Mouse (Mus musculus) T-helper 17 cell (primary cell): ENCODE results near the gene Vip.

Experiments used
- in situ Hi-C, 2 experiments: fragments of 300-600 bp; cut with MboI, MseI; formaldehyde crosslinking; loops; 1 replicate in 1 of 2; 2 replicates in 1 of 2; pipeline ENCODE4 v1.15.1; 2025; ENCODE audit warnings: high pct_unique_total_duplicates in 2 of 2

The Vip gene

DNA sequence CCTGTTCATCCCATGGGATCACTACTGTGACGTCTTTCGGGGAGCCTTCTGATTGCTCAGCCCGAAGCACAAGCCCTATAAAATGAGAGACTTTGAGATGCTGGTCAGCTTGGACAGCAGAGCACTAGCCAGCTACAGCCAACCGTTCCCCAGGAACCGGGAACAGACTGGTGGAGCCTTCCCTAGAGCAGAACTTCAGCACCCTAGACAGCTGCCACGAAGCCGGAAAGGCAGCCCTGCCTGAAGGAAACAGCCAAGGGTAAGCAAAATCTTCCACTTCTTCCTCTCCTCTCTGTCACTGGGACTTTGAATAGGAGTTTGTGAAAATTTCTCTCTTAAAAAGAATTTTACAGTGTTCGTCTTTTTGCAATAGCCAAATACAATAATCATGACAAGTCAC lies at the start of gene Vip:
Gene Vip (plus strand): TSS at position 107 of the 400 bp plus-strand sequence.
- in situ Hi-C loops, result no loop called here

DNA sequence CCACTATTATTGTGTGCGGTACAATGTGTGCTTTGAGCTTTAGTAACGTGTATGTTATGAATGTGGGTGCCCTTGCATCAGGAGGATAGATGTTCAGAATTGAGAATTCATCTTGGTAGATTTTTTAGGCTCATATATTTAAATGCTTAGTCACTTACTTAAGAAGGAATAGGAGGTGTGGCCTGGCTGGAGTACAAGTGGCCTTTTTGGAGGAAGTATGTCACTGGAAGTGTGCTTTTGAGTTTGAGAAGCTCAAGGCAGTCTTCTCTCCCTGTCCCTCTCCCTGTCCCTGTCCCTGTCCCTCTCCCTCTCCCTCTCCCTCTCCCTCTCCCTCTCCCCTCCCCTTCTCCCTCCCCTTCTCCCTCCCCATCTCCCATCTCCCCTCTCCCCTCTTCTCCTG lies 48.0 kb upstream of the Vip start:
- in situ Hi-C loops, result no loop called here

DNA sequence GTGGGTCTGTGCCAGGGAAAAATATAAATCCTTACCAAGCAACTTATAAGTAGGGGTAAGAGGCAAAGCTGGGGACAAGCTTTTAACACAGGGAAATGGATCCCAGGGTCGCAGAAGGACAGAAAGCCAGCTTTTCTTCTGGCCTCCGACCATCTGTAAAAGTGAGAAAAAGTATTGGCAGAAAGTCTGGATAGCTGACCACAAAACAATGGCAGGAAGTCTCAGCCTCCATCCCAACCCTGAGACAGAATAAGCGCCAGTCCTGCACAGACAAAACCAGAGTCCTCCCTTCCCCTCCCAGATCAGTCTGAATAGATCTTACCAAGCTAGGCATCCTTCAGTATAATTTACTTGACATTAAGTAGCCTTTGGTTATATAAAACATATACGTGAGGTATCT lies 47.0 kb upstream of the Vip start:
- in situ Hi-C loops, result no loop called here

DNA sequence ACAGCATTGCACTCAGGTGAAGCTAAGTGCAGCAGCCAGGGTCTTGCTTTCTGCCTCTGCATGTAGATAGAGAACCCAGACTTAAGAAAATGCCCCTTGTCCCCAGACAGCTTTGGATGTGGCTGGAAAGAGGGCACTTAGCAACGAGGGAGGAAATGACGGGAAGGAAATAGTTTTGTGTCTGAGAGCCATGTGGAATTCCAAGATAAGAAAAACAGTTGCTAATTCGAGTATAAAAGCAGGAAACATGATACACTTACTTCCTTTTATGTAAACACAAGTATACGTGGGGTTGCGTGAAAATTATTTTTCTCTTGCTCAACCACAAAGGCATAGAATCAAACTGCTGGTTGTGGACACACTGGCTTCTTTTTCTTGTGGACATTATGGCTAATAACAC lies 45.6 kb upstream of the Vip start, which contains the start of gene Myct1:
Gene Myct1 (plus strand): TSS at position 312 of the 400 bp plus-strand sequence.
- in situ Hi-C loops, result no loop called here

DNA sequence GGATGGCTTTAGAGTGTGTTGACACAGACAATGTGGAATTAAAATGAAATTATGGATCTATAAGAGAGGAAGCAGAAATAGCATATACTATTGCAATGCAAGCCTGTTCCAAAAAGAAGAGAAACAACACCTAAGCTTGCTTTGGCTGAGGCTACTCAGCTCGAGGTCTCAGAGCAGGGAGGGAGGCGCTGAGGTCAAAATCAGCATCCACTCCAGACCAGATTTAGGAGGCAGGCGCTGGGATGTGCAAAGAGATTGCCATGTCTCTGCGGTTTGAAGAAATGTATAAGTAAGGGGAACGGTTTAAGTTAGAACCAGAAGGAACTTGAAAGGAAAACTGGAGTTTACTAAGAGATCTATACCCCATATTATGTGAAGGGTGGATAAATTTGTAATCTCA lies 44.6 kb upstream of the Vip start:
- in situ Hi-C loops, result no loop called here

DNA sequence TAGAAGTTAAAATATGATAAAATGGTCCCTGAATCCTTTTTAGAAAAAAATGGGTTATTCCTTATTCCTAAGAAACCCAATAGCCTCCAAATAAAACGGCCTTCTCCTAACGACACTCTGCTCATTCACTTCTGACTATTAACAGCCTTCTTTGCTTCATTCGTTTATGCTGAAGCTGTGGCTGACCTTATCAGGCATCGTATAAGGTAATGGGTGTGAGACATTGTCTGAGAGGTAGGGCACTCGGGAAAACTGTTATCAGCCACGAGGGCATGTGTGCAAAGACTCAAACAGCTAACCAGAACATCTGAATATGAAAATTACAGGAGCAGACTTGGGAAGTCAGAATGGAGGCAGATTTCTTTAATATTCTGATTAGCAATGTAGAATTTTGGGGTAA lies 42.5 kb upstream of the Vip start:
- in situ Hi-C loops, result loop anchor here (5.0 kb wide), 2 partner anchors 196 to 241 kb away; no protein-coding TSS in a partner anchor

DNA sequence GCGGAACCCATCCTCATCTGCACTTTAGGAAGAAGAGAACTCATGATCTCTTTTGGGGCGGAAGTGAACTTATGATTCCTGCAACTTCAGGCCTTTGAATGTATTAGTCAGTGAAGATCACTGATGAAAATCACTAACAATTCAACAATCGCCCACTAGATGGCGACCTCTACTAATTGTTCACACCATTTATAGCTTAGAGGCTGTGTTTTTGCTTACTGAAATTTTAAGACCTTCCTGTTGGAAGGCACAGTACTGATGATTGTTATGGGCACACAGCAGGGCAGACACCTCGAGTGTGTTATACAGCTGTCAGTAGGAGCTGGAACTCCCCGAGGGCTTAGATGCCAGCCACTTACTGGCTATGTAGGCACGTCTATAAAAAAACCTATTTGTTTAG lies 38.9 kb upstream of the Vip start:
- in situ Hi-C loops, result loop anchor here in 1 of 2 experiments (5.0 kb wide), 1 partner anchor 192 kb away; no protein-coding TSS in a partner anchor

DNA sequence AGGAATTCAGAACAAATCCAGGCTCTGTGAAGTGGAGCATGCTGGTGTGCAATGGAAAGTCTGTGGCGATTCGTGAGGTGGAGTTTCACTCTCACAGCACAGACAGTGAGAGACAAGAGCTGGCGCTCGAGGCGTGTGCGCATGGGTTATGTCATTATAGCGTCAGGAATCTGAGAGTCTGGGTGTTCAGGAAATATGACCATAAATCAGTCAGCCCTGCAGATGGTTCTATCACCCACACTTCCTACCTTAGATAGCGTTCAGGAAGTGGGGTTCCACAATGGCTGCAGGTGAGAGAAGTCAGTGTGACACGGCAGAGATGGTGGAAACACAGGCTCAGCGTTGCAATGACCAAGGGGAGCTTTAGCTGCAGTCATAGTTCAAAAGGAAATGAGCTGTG lies 35.5 kb upstream of the Vip start:
- in situ Hi-C loops, result loop anchor here in 1 of 2 experiments (5.0 kb wide), 1 partner anchor 189 kb away; no protein-coding TSS in a partner anchor

DNA sequence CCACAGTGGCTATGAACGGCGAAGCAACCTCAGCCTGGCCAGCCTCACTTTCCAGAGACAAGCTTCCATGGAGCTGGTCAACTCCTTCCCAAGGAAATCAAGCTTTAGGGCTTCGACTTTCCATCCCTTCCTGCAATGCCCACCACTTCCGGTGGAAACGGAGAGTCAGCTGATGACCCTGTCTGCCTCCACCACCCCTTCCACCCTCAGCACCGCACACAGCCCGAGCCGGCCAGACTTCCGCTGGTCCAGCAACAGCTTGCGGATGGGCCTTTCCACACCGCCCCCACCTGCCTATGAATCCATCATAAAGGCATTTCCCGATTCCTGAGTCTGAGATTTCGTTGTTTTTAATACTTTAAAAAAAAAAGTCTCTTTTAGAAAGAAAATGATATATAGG lies 34.6 kb upstream of the Vip start:
- in situ Hi-C loops, result loop anchor here in 1 of 2 experiments (5.0 kb wide), 1 partner anchor 188 kb away; no protein-coding TSS in a partner anchor

DNA sequence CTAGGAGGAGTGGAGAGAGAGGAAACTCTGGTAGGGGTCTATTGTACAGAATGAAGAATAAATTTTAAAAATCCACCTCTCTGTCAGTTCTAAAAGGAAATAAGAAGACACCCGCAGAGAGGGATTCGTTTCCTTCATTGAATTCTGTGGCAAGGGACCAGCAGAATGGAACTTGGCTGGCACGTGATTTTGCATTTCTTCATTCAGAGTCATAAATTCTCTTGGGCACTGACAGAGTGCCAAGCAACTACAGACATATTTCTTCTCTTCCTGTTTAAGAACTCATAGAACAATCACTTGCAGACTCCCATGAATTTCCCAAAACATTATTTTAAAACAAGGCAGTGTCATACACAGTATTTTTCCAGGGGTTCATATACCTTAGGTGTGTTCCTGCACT lies 30.1 kb upstream of the Vip start:
- in situ Hi-C loops, result no loop called here

DNA sequence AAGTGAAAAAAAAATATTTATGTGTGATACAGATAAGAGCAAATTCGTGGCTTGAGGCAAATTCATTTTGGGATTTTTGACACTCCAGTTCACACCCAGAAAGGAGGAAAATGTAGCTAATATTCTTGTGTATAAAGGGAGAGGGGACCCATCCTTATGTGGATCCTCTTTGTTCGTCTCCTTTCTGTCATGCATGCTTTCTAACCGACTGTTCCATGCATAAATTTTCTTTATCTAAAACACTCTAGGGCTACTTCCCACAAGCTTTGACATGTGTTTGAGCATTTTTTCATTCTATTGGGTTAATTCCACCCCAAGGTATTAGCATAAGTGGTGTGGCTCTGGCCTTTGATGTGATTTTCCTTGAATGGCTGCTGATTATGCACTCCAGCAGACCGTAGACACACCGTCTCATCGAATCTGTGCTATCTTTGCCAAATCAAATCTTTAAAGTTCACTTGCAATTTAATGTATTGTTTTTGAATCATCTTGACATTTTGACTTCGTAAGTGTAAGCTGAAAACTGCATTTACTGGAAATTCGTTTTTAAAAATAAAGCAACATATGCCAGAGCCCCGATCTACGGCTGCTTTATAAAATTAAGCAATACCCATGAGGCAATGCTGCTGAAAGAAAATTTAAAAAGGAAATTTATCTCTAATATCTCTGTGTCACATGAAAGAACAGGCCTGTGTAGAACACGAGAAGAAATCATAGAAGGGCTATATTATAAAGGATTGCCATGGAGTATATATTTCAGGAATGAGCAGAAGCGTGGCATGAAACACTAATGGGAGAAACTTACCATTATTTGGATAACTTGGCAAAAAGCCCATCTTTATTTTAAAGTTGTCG lies 23.6 kb upstream of the Vip start:
- in situ Hi-C loops, result no loop called here

DNA sequence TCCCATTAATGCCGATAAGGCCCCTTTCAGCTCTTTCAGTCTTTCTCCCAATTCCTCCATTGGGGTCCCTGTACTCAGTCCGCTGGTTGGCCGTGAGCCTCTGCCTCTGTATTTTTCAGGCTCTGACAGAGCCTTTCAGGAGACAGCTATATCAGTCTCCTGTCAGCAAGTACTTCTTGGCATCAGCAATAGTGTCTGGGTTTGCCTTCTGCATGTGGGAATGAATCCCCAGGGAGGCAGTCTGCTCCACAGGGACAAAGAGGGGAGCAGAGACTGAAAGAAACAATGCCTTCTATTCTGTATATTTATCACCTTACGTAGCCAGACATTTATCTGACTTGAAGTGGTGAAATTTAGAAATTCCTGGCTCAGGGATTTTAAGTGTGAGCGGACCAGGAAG lies 12.8 kb upstream of the Vip start:
- in situ Hi-C loops, result loop anchor here in 1 of 2 experiments (10.0 kb wide), 1 partner anchor 1119 kb away; no protein-coding TSS in a partner anchor

DNA sequence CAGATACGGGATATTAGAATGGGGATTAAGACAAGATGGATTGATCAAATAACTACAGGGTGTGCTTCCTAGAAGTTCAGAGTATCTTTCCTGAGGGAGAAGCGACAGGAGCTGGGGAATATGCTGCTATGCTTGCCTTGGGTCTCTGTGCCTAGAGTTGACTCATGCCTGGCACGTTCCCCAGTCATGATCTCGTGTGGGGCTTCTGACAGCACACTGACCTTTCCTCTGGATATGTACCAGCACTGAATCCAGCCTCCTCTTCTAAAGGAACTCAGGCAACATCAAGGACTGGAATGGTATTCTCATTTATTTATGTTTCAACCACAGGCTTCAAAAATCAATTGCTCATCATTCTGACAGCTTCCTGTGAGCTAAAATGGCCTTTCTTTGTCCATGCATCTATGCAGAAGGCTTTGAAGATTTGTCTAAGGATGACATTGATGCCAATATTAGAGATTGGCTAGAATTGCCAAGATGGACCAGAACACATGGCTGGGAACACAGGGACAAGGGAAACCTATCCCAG lies 5.3 kb upstream of the Vip start:
- in situ Hi-C loops, result no loop called here

DNA sequence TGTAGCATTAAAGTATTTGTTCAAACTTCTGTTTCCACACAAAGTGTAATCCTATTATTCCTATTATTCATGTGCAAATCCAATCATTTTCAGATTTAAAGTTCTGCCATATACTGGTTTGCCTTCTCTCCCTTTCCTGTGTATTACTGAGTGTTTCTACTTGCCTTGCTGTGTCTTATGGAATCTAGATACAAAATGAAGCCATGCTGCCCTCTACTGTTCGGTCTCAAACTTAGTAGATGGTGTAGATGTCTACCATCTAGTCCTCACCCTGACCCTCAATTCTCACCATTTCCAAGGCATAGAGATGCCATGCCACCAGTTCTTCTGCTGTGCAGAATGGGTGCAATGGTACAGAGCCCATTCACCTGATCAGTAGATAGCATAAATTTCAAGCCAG lies 4.7 kb upstream of the Vip start:
- in situ Hi-C loops, result no loop called here

DNA sequence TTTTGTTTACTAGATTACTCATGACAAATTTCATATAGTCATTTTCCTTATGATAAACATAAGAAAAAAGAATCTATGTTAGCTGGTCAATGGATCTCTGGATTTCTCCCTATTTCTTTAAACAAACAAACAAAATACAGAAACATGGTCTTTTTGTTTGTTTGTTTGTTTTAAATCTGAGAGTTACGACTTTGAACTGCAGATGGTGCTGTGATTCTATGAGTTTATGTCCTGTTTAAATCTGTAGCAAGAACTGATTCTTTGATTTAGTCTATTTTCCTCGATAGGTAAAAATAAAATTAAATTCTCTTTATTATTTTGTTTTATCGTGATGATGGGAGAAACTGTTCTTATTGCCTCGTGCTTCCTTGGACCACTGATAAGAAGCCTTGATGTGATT lies 1.7 kb upstream of the Vip start:
- in situ Hi-C loops, result no loop called here

DNA sequence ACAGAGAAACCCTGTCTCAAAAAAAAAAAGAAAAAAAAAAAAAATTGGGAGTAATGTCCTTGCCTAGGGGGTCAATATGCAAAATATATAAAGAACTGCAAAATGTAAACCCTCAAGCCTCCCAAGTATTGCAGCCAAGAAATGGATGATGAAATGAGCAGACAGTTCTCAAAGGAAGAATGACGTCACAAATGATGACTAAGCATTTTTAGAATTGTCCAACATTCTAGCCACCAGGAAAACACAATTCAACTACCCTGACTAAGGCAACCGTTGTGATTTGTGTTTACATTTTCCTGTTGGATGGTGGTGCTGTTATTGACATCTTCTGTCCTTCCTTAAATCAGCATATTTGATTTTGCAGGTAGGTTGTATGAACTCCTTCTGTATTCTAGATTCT lies 42.3 kb downstream of the Vip start:
- in situ Hi-C loops, result no loop called here

DNA sequence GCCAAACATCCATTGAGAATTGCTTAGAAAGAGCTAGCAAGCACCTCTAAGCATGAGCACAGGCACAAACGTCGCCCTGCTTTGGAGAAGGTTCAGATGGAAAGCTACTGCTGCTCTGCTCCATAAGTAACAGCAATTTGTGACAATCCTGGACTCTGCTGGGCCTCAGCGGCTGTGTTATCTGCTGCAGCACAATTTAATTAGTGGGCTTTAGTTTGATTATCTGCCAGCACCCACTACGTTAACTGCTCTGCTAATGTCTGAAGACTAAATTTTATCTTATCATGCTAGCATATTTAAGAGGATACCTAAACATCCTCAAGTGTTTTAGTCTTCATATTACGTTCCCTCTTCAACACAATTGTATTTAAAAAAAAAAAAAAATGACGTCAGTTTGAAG lies 46.6 kb downstream of the Vip start:
- in situ Hi-C loops, result no loop called here

DNA sequence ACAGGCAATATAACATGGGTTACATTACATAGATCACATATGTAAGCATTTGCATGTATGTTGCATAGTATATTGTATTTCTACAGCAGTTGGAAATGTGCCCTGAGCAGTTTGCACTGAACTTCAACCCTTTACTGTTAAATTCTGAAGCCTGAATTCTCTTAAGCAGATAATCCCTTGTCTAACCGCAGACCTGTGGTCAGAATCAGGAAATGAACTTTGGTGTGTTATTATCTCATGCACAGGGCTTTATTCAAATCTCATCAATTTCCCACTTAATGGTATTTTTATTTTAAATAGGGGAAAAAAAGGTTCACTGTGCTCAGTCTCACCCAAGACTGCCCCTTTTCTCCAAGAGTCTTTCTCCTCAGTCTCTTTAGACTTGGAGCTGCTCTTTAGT lies 55.3 kb downstream of the Vip start:
- in situ Hi-C loops, result no loop called here
